Mouse (Mus musculus): ENCODE measurements around the gene Platr25.
"Not testable (repeated sequence)": the region's sequence is repeated elsewhere in the genome, so short reads cannot be mapped to it uniquely, and the experiment has no call there.

GRCm38 (mm10) chr13:62807981-62808380, 47.5 kb upstream of the Platr25 start:
- not testable (repeated sequence) for TF ChIP-seq POLR2A (IDR thresholded peaks at IDR 0.05; ENCODE audit: low read depth, low read length); CTCF (IDR thresholded peaks at IDR 0.05; ENCODE audit: borderline replicate concordance, insufficient read depth, low read length)

Data from embryonic fibroblast, embryonic 13.5 days (primary cell).